Mouse (Mus musculus) stomach, embryonic 14.5 days (tissue): ENCODE measurements around the gene Supt16. TPM values are rescaled to one million over a fixed set of nuclear protein-coding genes. Genes with fewer than 3 reads are reported as not detected.

Source experiments
- ATAC-seq: fragments of 200-750 bp; cut with Nextera tagmentation; 2 replicates; pipeline ENCODE4 v1.8.0; 2017; ENCODE audit warnings: low read depth, moderate TSS enrichment; ENCODE audit not compliant: insufficient number of reproducible peaks, insufficient read depth, low FRiP score
- H3K27ac ChIP-seq: fragments of 300-500 bp; sonication (generic); 2 replicates; pipeline ENCODE4 v1.5.1; 2014; ENCODE audit warnings: mild to moderate bottlenecking, low read length, moderate library complexity, mixed read lengths
- H3K27me3 ChIP-seq: fragments of 300-500 bp; sonication (generic); 2 replicates; pipeline ENCODE4 v1.6.1; 2014; ENCODE audit warnings: low read length, control low read depth, mixed read lengths; ENCODE audit not compliant: control insufficient read depth, insufficient read depth
- H3K36me3 ChIP-seq: fragments of 300-500 bp; sonication (generic); 2 replicates; pipeline ENCODE4 v1.6.1; 2014; ENCODE audit warnings: mild to moderate bottlenecking, control low read depth, low read length, moderate library complexity, mixed read lengths; ENCODE audit not compliant: control insufficient read depth, insufficient read depth
- H3K4me1 ChIP-seq: fragments of 300-500 bp; sonication (generic); 2 replicates; pipeline ENCODE4 v1.6.1; 2014; ENCODE audit warnings: low read length, control low read depth, mixed read lengths; ENCODE audit not compliant: control insufficient read depth, insufficient read depth
- H3K4me2 ChIP-seq: fragments of 300-500 bp; sonication (generic); replicated peaks from 2 replicates; pipeline ENCODE4 v1.6.1; 2014; ENCODE audit warnings: low read depth, low read length, control low read depth
- H3K4me3 ChIP-seq: fragments of 300-500 bp; sonication (generic); 2 replicates; pipeline ENCODE4 v1.5.1; 2014; ENCODE audit warnings: low read depth, low read length, control low read depth
- H3K9ac ChIP-seq: fragments of 300-500 bp; sonication (generic); replicated peaks from 2 replicates; pipeline ENCODE4 v1.6.1; 2014; ENCODE audit warnings: low read depth, mild to moderate bottlenecking, control low read depth, low read length, moderate library complexity, mixed read lengths
- H3K9me3 ChIP-seq: fragments of 300-500 bp; sonication (generic); 2 replicates; pipeline ENCODE4 v1.6.1; 2016; ENCODE audit warnings: low read depth, low read length, control low read depth; ENCODE audit not compliant: control insufficient read depth
- WGBS: fragments of 180-500 bp; shearing (Covaris S2); extraction: QIAGEN DNeasy Blood & Tissue Kit; methylation state at CpG from one replicate; pipeline ENCODE4 v1.1.7; 2014; 5-methylcytosine and 5-hydroxymethylcytosine counted together
- polyA plus RNA-seq: library from polyadenylated mRNA; unstranded; fragments of >200 nt; fragmentation: Nextera tagmentation; extraction: Ambion mirVana; gene quantifications from 2 replicates; pipeline ENCODE4 v1.2.1, GENCODE M21; 2014

Gene Supt16
- polyA plus RNA-seq, 1 experiment from 2014 or later: 86.0 TPM

DNA sequence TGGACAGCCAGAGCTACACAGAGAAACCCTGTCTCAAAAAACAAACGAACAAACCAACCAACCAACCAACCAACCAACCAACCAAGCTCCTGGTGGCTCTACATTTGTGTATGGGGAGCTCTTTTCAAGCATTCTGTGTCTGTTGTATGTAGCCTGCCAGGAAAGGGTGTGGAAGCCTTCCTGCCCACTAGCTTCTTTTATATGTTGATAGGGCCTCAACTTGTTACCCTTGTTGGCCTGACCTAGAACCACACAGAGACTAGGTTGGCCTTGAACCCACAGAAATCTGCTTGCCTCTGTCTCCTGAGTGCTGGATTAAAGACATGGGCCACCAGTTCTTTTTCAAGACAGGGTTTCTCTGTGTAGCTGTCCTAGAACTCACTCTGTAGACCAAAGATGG, 83.1 kb downstream of the Supt16 start:
- Histone ChIP-seq H3K4me2 (no peak overlapping the region), H3K36me3 (no peaks in the 10 kb centered on the region), H3K4me3 (no peak overlapping the region), H3K9me3 (no peaks in the 10 kb centered on the region), H3K9ac (no peak overlapping the region), H3K27ac (no peak overlapping the region), H3K4me1 (no peaks in the 10 kb centered on the region), H3K27me3 (no peaks in the 10 kb centered on the region)
- ATAC-seq: no peak
- WGBS: 54% methylated on average over 1 of the region's 1 CpGs

Other genes with a start within 250 kb of the Supt16 start
- gene Arhgef40, start 212.7 kb downstream of the Supt16 start, polyA plus RNA-seq: 116 and 118 TPM in 2 replicates
- 0.62 and 2.0 TPM in 2 replicates for gene Tmem253, start 181.8 kb downstream of the Supt16 start, polyA plus RNA-seq
- 30.8 and 32.8 TPM in 2 replicates for gene Zfp219, start 176.7 kb downstream of the Supt16 start, polyA plus RNA-seq
- not detected in 2 replicates for gene Olfr221, start 155.0 kb downstream of the Supt16 start, polyA plus RNA-seq
- 586 and 599 TPM in 2 replicates for gene Hnrnpc, start 93.4 kb downstream of the Supt16 start, polyA plus RNA-seq
- 54.3 and 67.1 TPM in 2 replicates for gene Rpgrip1, start 86.7 kb downstream of the Supt16 start, polyA plus RNA-seq
- gene Chd8, start 60.4 kb upstream of the Supt16 start, polyA plus RNA-seq: 49.7 and 56.0 TPM in 2 replicates
- 47.3 and 56.0 TPM in 2 replicates for gene Tox4, start 81.7 kb upstream of the Supt16 start, polyA plus RNA-seq
- gene Rab2b, start 82.1 kb upstream of the Supt16 start, polyA plus RNA-seq: 26.6 and 27.3 TPM in 2 replicates
- 41.3 and 45.3 TPM in 2 replicates for gene Mettl3, start 107.7 kb upstream of the Supt16 start, polyA plus RNA-seq
- gene Sall2, start 131.3 kb upstream of the Supt16 start, polyA plus RNA-seq: 14.6 and 16.2 TPM in 2 replicates
- not detected in 2 replicates for gene Olfr1513, start 159.0 kb upstream of the Supt16 start, polyA plus RNA-seq
- not detected in 2 replicates for gene Olfr1512, start 181.8 kb upstream of the Supt16 start, polyA plus RNA-seq
- not detected in 2 replicates for gene Olfr1511, start 200.0 kb upstream of the Supt16 start, polyA plus RNA-seq
- not detected in 2 replicates for gene Olfr1510, start 217.0 kb upstream of the Supt16 start, polyA plus RNA-seq
- gene Olfr1509, start 245.6 kb upstream of the Supt16 start, polyA plus RNA-seq: not detected in 2 replicates